Mouse (Mus musculus) heart, adult 2 months (tissue): ENCODE data around the gene Mxi1.

Source experiments
- CTCF ChIP-seq: fragments of 200-600 bp; IDR thresholded peaks from 2 replicates; pipeline ENCODE4 v1.8.1; 2022; ENCODE audit warnings: antibody characterized with exemption, mild to moderate bottlenecking, moderate library complexity
- POLR2A ChIP-seq: fragments of 200-500 bp; IDR thresholded peaks from 2 replicates; pipeline ENCODE4 v1.6.1; 2011; ENCODE audit warnings: mild to moderate bottlenecking, low read depth, low read length, control low read depth; ENCODE audit not compliant: insufficient read depth

GRCm38 (mm10) chr19:53316105-53316504 is 5.8 kb downstream of the Mxi1 start:
- TF ChIP-seq CTCF (no peak), POLR2A (no peak)
